Mouse (Mus musculus) neural tube, embryonic 11.5 days (tissue): ENCODE data around the gene Brinp3. TPM values are rescaled to one million over a fixed set of nuclear protein-coding genes. Genes with fewer than 3 reads are reported as not detected.
"Not testable (repeated sequence)": the region's sequence is repeated elsewhere in the genome, so short reads cannot be mapped to it uniquely, and the experiment has no call there.

Source experiments
- ATAC-seq: fragments of 200-750 bp; cut with Nextera tagmentation; 2 replicates; pipeline ENCODE4 v1.8.0; 2017; ENCODE audit warnings: moderate number of reproducible peaks, mild to moderate bottlenecking, moderate TSS enrichment, moderate library complexity; ENCODE audit not compliant: insufficient read depth, low FRiP score, low TSS enrichment
- DNase-seq: peaks from one replicate; pipeline ENCODE4 v3.0.0-alpha.2; 2015; ENCODE audit warnings: low spot score
- H3K27ac ChIP-seq: fragments of 300-500 bp; sonication (generic); 2 replicates; pipeline ENCODE4 v1.5.1; 2014; ENCODE audit warnings: low read depth, mild to moderate bottlenecking, low read length
- H3K27me3 ChIP-seq: fragments of 300-500 bp; sonication (generic); 2 replicates; pipeline ENCODE4 v1.6.1; 2014; ENCODE audit warnings: mild to moderate bottlenecking, low read length, mixed read lengths; ENCODE audit not compliant: control insufficient read depth, insufficient read depth
- H3K36me3 ChIP-seq: fragments of 300-500 bp; sonication (generic); 2 replicates; pipeline ENCODE4 v1.6.1; 2014; ENCODE audit warnings: mild to moderate bottlenecking, low read length, moderate library complexity, mixed read lengths; ENCODE audit not compliant: control insufficient read depth, insufficient read depth
- H3K4me1 ChIP-seq: fragments of 300-500 bp; sonication (generic); 2 replicates; pipeline ENCODE4 v1.6.1; 2014; ENCODE audit warnings: low read length, mixed read lengths; ENCODE audit not compliant: control insufficient read depth, insufficient read depth
- H3K4me2 ChIP-seq: fragments of 300-500 bp; sonication (generic); 2 replicates; pipeline ENCODE4 v1.6.1; 2014; ENCODE audit warnings: low read depth, mild to moderate bottlenecking, moderate library complexity
- H3K4me3 ChIP-seq: fragments of 300-500 bp; sonication (generic); 2 replicates; pipeline ENCODE4 v1.5.1; 2014; ENCODE audit warnings: low read depth, low read length
- H3K9ac ChIP-seq: fragments of 300-500 bp; sonication (generic); 2 replicates; pipeline ENCODE4 v1.6.1; 2014; ENCODE audit warnings: mild to moderate bottlenecking, low read length
- H3K9me3 ChIP-seq: fragments of 300-500 bp; sonication (generic); 2 replicates; pipeline ENCODE4 v1.6.1; 2016; ENCODE audit warnings: low read length; ENCODE audit not compliant: control insufficient read depth
- WGBS: fragments of 180-500 bp; shearing (Covaris S2); extraction: QIAGEN DNeasy Blood & Tissue Kit; methylation state at CpG from one replicate; pipeline ENCODE4 v1.1.7; 2014; 5-methylcytosine and 5-hydroxymethylcytosine counted together
- polyA plus RNA-seq: library from polyadenylated mRNA; unstranded; fragments of >200 nt; fragmentation: Nextera tagmentation; extraction: Ambion mirVana; gene quantifications from 2 replicates; pipeline ENCODE4 v1.2.1, GENCODE M21; 2014

The Brinp3 gene
- polyA plus RNA-seq, 1 experiment from 2014 or later = 1.6 TPM

DNA sequence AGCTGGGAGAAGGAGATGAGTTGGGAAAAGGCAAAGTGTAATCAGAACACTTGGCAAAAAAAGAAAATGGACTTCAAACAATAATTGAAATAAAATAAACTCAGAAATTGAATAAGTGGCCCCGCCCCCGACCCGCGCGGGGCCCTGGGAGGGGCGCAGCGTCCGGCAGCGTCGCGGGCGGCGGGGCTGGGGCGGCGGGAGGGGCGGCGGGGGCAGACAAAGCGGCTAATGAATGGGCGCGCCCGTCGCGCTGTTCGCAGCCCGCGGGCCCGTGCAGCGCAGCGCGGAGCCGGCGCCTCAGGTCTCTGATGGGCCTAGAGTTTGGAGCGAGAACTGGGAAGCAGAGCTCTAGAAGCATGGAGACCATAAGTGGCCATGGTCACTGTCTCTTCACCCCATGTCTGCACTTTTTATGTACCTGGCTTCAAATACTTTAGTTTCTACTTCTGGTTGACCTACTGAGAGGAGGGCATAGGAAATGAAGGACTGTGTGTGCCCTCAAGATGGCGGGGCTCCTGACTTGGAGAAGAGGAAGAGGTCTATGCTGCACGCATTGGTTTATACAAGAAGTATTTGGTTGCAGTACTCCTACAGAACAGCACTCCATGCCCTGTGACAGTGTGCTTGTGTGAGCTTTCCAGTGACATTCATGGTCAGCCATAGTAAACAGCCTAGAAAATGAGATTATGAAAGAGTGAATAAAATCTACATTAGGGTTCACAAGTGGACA lies 230.4 kb downstream of the Brinp3 start:
- H3K9ac ChIP-seq = not testable (repeated sequence)

DNA sequence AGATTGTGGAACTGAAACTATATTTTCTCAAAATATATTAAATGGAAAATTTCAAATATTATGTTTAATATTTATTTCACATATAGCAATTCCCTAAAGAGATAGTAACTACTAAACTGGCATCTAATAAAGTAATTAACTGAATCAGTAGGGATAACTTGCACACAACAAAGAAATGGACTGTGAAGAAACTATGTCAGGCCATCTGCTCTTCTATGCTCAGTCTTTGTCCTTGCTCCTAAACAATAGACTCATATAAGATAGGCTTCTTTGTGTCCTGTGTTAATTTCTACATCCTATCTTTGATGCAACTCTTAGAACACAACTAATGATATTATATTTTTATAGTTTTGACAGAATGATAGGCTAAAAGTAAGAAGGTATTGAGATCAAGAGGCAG lies 256.5 kb downstream of the Brinp3 start:
- no peak for DNase-seq
- Histone ChIP-seq H3K9ac (no peak overlapping the region), H3K27me3 (no peaks in the 10 kb centered on the region), H3K9me3 (no peaks in the 10 kb centered on the region), H3K4me2 (no peak overlapping the region), H3K4me3 (no peak overlapping the region), H3K4me1 (no peaks in the 10 kb centered on the region), H3K36me3 (no peaks in the 10 kb centered on the region), H3K27ac (no peak overlapping the region)
- no peak for ATAC-seq

More for the DNA sequence above, 230.4 kb downstream of the Brinp3 start:
- H3K9me3 ChIP-seq, H3K4me1 ChIP-seq, H3K27ac ChIP-seq, H3K36me3 ChIP-seq, H3K27me3 ChIP-seq: not testable (repeated sequence)
- Histone ChIP-seq H3K4me3 (peak overlapping the region; percentile 26), H3K4me2 (peak overlapping the region; percentile 41)
- ATAC-seq (peak; percentile 90), DNase-seq (peak; percentile 31)
- 8% methylated on average over 10 of the region's 35 CpGs for WGBS

DNA sequence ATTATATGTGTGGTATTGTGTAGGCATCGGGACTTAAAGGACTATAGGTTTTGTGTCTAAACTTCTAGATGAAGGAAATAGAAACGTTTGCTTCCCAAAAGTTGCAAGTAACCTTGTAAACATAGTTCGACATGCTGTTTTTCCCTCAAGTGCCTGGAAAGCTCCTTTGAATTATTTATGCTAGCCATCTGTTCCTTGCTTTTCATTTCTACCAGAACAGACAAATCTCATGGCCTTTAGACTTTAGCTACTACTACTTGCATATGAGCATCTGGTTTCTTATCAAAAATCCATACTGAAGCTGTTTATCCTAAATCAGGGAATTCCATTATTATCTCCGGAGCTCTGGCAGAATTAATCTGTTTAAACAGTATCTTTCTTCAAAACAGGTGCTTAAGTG lies 288.7 kb downstream of the Brinp3 start:
- DNase-seq (no peak), ATAC-seq (no peak)
- Histone ChIP-seq H3K9ac (no peak overlapping the region), H3K4me1 (no peaks in the 10 kb centered on the region), H3K27ac (no peak overlapping the region), H3K27me3 (no peaks in the 10 kb centered on the region), H3K36me3 (no peaks in the 10 kb centered on the region), H3K4me2 (no peak overlapping the region), H3K4me3 (no peak overlapping the region), H3K9me3 (no peaks in the 10 kb centered on the region)
- WGBS = 69% methylated on average over 4 of the region's 4 CpGs

DNA sequence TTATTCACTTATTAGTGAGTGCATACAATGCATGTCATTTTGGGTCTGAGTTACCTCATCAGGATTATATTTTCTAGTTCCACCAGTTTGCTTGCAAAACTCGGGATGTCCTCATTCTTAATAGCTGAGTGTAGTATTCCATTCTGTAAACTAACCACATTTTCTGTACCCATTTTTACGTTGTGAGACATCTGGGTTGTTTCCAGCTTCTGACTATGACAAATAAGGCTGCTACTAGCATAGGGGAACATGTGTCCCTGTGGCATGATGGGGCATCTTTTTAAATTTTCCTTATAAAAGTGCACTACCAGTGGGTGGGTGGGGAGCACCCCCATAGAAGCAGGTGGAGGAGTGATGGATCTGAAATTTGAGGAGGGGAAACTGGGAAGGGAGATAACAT lies 292.7 kb downstream of the Brinp3 start:
- DNase-seq (no peak), ATAC-seq (no peak)
- Histone ChIP-seq H3K27ac (no peak overlapping the region), H3K27me3 (no peaks in the 10 kb centered on the region), H3K4me3 (no peak overlapping the region), H3K4me2 (no peak overlapping the region), H3K9ac (no peak overlapping the region), H3K9me3 (no peaks in the 10 kb centered on the region), H3K4me1 (no peaks in the 10 kb centered on the region), H3K36me3 (no peaks in the 10 kb centered on the region)
- 67% methylated on average over 2 of the region's 2 CpGs for WGBS

DNA sequence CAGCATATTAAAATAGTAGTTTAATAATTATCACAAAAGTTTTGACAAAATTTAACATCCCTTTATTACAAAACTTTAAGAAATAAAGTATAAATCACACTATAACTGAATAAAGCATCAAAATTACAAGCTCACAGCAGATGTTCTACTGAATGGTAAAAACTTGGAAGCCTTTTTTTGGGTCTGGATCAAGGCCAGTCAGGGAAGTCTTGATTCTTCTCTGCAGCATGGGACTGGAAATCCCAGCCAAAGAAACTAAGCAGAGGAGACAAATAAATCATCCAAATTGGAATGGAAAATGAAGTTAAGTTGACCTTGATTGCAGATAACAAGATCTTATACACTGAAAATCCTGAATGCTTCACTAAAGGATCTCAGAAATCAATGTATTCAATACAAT lies 298.3 kb downstream of the Brinp3 start:
- Histone ChIP-seq H3K4me1 (no peaks in the 10 kb centered on the region), H3K9me3 (no peaks in the 10 kb centered on the region), H3K4me3 (no peak overlapping the region), H3K9ac (no peak overlapping the region), H3K27ac (no peak overlapping the region), H3K36me3 (no peaks in the 10 kb centered on the region), H3K27me3 (no peaks in the 10 kb centered on the region), H3K4me2 (no peak overlapping the region)
- no peak for ATAC-seq
- DNase-seq = no peak

DNA sequence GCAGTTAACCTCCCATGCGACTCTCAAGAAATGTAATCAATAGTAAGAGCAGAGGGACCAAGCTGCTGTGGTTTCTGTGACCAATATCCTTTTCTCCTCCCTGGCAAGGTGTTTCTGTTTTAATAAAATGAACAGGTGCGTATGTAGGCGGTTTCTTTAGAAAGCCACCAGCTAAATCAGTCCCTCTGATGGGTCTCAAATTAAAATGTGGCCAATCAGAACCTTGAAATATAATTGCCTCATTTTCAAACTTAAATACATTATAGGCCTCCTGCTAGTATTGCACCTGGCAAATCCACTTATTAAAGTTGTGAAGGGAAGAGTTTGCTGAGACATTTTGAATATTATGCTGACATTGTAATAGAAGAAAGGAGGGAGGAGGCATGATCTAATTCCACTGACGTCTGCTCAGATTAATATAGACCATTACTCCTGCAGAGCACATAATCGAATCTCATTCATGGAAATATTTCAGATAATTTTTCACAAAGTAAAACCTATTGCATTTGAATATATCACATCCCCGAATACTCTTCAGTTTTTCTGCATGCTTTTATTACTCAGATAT lies 305.5 kb downstream of the Brinp3 start:
- Histone ChIP-seq H3K4me3 (no peak overlapping the region), H3K27ac (no peak overlapping the region), H3K9me3 (no peaks in the 10 kb centered on the region), H3K4me1 (no peaks in the 10 kb centered on the region), H3K36me3 (no peaks in the 10 kb centered on the region), H3K9ac (no peak overlapping the region), H3K4me2 (no peak overlapping the region), H3K27me3 (no peaks in the 10 kb centered on the region)
- WGBS = 90% methylated on average over 6 of the region's 6 CpGs
- DNase-seq (no peak), ATAC-seq (no peak)

DNA sequence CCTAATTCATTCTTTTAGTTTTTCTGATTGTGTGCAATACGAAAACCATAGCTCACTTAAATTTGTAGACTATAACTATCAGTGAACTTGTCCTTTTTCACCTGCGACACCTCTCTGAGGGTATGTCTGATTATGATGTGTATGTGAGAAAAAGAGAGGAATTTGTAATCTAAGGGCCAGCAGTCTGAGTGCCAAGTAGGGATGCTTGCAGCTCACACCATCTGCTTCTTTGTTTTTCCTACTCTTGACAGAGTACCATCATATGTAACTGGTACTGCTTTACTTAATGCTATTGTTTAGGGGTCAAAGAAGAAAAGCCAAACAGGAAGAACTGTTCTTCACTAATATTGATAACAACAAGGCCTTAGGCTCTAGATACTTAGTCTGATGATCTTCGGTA lies 307.3 kb downstream of the Brinp3 start:
- Histone ChIP-seq H3K9me3 (no peaks in the 10 kb centered on the region), H3K27ac (no peak overlapping the region), H3K4me1 (no peaks in the 10 kb centered on the region), H3K9ac (no peak overlapping the region), H3K27me3 (no peaks in the 10 kb centered on the region), H3K4me2 (no peak overlapping the region), H3K36me3 (no peaks in the 10 kb centered on the region), H3K4me3 (no peak overlapping the region)
- WGBS = 92% methylated on average over 3 of the region's 3 CpGs
- ATAC-seq = no peak
- no peak for DNase-seq

DNA sequence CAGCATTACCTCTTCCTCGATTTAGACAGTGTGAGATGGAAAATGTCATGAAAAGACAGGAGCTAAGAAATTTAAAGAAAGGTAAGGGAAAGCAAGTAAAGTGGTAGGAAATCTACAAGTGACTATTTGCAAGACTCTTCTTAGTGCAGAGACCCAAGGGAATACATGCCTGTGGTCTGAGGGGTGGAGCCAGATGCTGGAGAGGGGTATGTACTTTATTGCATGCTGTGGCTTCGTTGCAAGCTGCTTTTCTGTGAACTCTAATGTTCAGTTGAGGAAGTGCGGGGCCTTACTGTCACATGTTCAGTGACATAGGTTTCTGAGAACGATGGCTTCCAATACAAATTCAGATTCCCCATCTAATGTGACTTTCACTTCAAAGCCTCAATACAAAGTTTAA lies 313.2 kb downstream of the Brinp3 start:
- no peak for ATAC-seq
- Histone ChIP-seq H3K4me1 (no peaks in the 10 kb centered on the region), H3K36me3 (no peaks in the 10 kb centered on the region), H3K4me3 (no peak overlapping the region), H3K9ac (no peak overlapping the region), H3K27ac (no peak overlapping the region), H3K9me3 (no peaks in the 10 kb centered on the region), H3K27me3 (no peaks in the 10 kb centered on the region), H3K4me2 (no peak overlapping the region)
- 74% methylated on average over 4 of the region's 4 CpGs for WGBS
- DNase-seq = no peak

DNA sequence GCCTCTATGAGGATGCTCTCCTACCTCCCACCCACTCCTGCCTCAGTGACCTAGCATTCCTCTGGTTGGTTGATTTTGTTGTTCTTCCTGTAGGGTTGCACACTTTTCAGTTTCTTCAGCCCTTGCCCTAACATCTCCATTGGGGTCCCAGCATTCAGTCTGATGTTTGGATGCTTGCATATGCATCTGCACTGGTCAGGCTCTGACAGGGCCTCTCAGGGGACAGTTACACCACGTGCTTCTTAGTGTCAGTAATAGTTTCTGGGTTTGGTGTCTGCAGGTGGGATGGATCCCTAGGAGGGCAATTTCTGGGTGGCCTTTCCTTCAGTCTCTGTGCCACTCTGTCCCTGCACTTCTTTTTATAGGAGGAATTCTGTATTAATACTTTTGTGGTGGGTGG lies 339.3 kb downstream of the Brinp3 start:
- Histone ChIP-seq H3K9me3 (no peaks in the 10 kb centered on the region), H3K27ac (no peak overlapping the region), H3K9ac (no peak overlapping the region), H3K4me3 (no peak overlapping the region), H3K27me3 (no peaks in the 10 kb centered on the region), H3K4me2 (no peak overlapping the region), H3K36me3 (no peaks in the 10 kb centered on the region), H3K4me1 (no peaks in the 10 kb centered on the region)
- ATAC-seq = no peak
- 27% methylated on average over 1 of the region's 1 CpGs for WGBS
- DNase-seq = no peak
